Mouse (Mus musculus) bone marrow, adult 2 months (tissue): ENCODE results near the gene Asf1b.

Source experiments
- CTCF ChIP-seq: fragments of 200-500 bp; IDR thresholded peaks from 2 replicates; pipeline ENCODE4 v1.5.1; 2011; ENCODE audit warnings: low read length, control low read depth; ENCODE audit not compliant: control insufficient read depth, insufficient read depth
- POLR2A ChIP-seq: fragments of 200-500 bp; IDR thresholded peaks from 2 replicates; pipeline ENCODE4 v1.6.1; 2011; ENCODE audit warnings: low read depth, mild to moderate bottlenecking, control low read depth, low read length, borderline replicate concordance; ENCODE audit not compliant: control insufficient read depth

- TF ChIP-seq CTCF = no peak
- no peak for TF ChIP-seq POLR2A
These were observed 27.1 kb downstream of the Asf1b start for GRCm38 (mm10) chr8:83982449-83982848.
